8 mouse cellular contexts compared by ENCODE assay signal in the genomic region with DNA sequence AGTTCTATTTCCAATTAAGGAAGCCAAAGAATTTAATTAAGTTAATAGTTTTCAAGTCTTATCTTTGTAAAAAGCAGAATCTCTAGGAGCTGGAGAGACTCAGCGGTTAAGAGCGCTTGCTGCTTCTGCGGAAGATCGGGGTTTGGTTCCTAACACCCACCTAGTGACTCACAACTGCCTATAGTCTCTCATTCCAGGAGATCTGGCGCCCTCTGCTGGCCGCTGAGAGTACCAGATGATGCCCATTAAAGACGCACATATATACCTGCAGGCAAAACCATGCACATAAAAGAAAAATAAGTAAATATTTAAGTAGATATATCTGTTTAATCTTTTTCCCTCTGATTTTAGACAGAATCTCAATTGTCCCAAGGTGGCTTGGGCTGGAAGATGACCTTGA. TPM values are rescaled to one million over a fixed set of nuclear protein-coding genes. Genes with fewer than 3 reads are reported as not detected.
DNase-seq lines count a peak whose midpoint lies in the region; ATAC-seq and TF ChIP-seq lines count a peak whose summit lies in the region.

No protein-coding gene starts in this region.

- H3K4me2 ChIP-seq in hindbrain, embryonic 16.5 days (ENCODE audit: low read length), result no peak overlapping the region

- peak; percentile 87 for DNase-seq in heart, adult 11 months
- no peak for DNase-seq in heart, postnatal 25 days (ENCODE audit: low spot score)
- DNase-seq in spleen, adult 18-20 months, result peak; percentile 13 to 50
- DNase-seq in spleen, adult 12 weeks (ENCODE audit: low spot score), result no peak
- DNase-seq in frontal cortex, postnatal 14 days (ENCODE audit: low spot score in 2 of 2), result no peak

- no peak overlapping the region for H3K9ac ChIP-seq in hindbrain, embryonic 16.5 days (ENCODE audit: low read depth, low read length)

- peak; percentile 33; the same call in 1 of the 2 replicates for TF ChIP-seq CTCF in cortical plate, adult 2 months (IDR thresholded peaks at IDR 0.05; ENCODE audit: extremely low read depth, insufficient read depth, low read length)

- H3K27me3 ChIP-seq in hindbrain, embryonic 16.5 days (replicated peaks; ENCODE audit: control insufficient read depth, insufficient read depth, low read length), result no peaks in the 10 kb centered on the region

- whole genome bisulfite sequencing in hindbrain, embryonic 16.5 days, result 89% methylated on average over 7 of the region's 7 CpGs

- H3K4me1 ChIP-seq in cortical plate, adult 2 months (ENCODE audit: control insufficient read depth, insufficient read depth, low read length), result no peaks in the 10 kb centered on the region
- peaks cover 4% of the 10 kb centered on the region for H3K4me1 ChIP-seq in hindbrain, embryonic 16.5 days (ENCODE audit: control insufficient read depth, insufficient read depth, low read depth, low read length)

- H3K27ac ChIP-seq in cortical plate, adult 2 months (ENCODE audit: insufficient read depth, low read length), result no peak overlapping the region
- no peak overlapping the region for H3K27ac ChIP-seq in hindbrain, embryonic 16.5 days (ENCODE audit: low read depth, low read length)

- H3K36me3 ChIP-seq in hindbrain, embryonic 16.5 days (ENCODE audit: control insufficient read depth, insufficient read depth, low read length), result no peaks in the 10 kb centered on the region

- ATAC-seq in neutrophil, adult 5-6 weeks (ENCODE audit: extremely low read depth, insufficient number of reproducible peaks, low FRiP score, poor library complexity, severe bottlenecking), result peak; percentile 68
- no peak for ATAC-seq in hindbrain, embryonic 16.5 days

- no peak for TF ChIP-seq POLR2A in cortical plate, adult 2 months (IDR thresholded peaks at IDR 0.05; ENCODE audit: extremely low read depth, insufficient read depth, low read length)

- no peaks in the 10 kb centered on the region for H3K9me3 ChIP-seq in hindbrain, embryonic 16.5 days (ENCODE audit: control insufficient read depth, low read length)

- no peak overlapping the region for H3K4me3 ChIP-seq in cortical plate, adult 2 months (ENCODE audit: insufficient read depth, low read length)
- no peak overlapping the region for H3K4me3 ChIP-seq in hindbrain, embryonic 16.5 days (ENCODE audit: low read length)

- intact Hi-C loops in heart, postnatal 25 days (cut with DNase I), result loop anchor here (10.0 kb wide), 1 partner anchor 592 kb away; no protein-coding TSS in a partner anchor

RNA-seq across cellular contexts. Expression of gene Spry2, which starts 6.2 kb away (rescaled TPM):
- total RNA-seq in heart, postnatal 25 days (2021), result 10 to 100 TPM; 28.7 to 29.0 TPM
- polyA plus RNA-seq in cortical plate, adult 2 months (2012; rRNA removed), result 46.0 and 49.7 TPM in 2 replicates
- 8.6 and 8.8 TPM in 2 replicates for total RNA-seq in neutrophil, adult 5-6 weeks (2017)
- polyA plus RNA-seq in hindbrain, embryonic 16.5 days (2015; fragmentation: Nextera tagmentation; extraction: Ambion mirVana), result 34.1 and 35.0 TPM in 2 replicates

Comparison
In these comparisons a context has a peak if more than half of its experiments do, and no peak if none do; other contexts are left out.
1. DNase-seq: peak in heart, adult 11 months (single experiment) and spleen, adult 18-20 months (2 of 2); none in heart, postnatal 25 days (single experiment), spleen, adult 12 weeks (single experiment) and frontal cortex, postnatal 14 days (0 of 2).